In genomic region chr14:105432670-105433069, GRCm38 (mm10) we compare ENCODE assay signal across 14 mouse cellular contexts.
DNase-seq lines count a peak whose midpoint lies in the region; ATAC-seq lines count a peak whose summit lies in the region.
"Had no signal": no experiment of that assay in that cellular context is flagged by ENCODE, and none has a peak within 500 bp of the region (broad histone marks: within the 10 kb centered on the region; RNA-seq: fewer than 3 reads in every experiment).

No protein-coding gene starts in this region.

- peaks cover 10% of the 10 kb centered on the region for H3K4me1 ChIP-seq in heart, embryonic 15.5 days (replicated peaks)
- peaks cover 11% of the 10 kb centered on the region for H3K4me1 ChIP-seq in limb, embryonic 12.5 days (replicated peaks)
- H3K4me1 ChIP-seq: stomach, embryonic 15.5 days had no signal

- WGBS in heart, embryonic 15.5 days, result 7% methylated on average over 4 of the region's 4 CpGs
- WGBS in limb, embryonic 12.5 days, result under 1% methylated on average over 4 of the region's 4 CpGs

- H3K4me2 ChIP-seq in heart, embryonic 15.5 days, result peak overlapping the region; percentile 29
- H3K4me2 ChIP-seq in limb, embryonic 12.5 days, result 0 out of 2 replicates have a peak overlapping the region, but pooled peaks have one; percentile 10
- H3K4me2 ChIP-seq: lung, embryonic 15.5 days; stomach, embryonic 15.5 days had no signal

- H3K9ac ChIP-seq in heart, embryonic 15.5 days, result no peak overlapping the region
- no peak overlapping the region for H3K9ac ChIP-seq in limb, embryonic 12.5 days (replicated peaks)
- H3K9ac ChIP-seq: lung, embryonic 15.5 days; stomach, embryonic 15.5 days had no signal

- no peak overlapping the region for H3K4me3 ChIP-seq in heart, embryonic 15.5 days
- H3K4me3 ChIP-seq in limb, embryonic 12.5 days (replicated peaks), result no peak overlapping the region
- H3K4me3 ChIP-seq: lung, embryonic 15.5 days; stomach, embryonic 15.5 days had no signal

- H3K36me3 ChIP-seq in heart, embryonic 15.5 days, result no peaks in the 10 kb centered on the region
- H3K36me3 ChIP-seq in limb, embryonic 12.5 days, result no peaks in the 10 kb centered on the region
- H3K36me3 ChIP-seq: lung, embryonic 15.5 days; stomach, embryonic 15.5 days had no signal

- H3K27me3 ChIP-seq in heart, embryonic 15.5 days, result no peaks in the 10 kb centered on the region
- no peaks in the 10 kb centered on the region for H3K27me3 ChIP-seq in limb, embryonic 12.5 days
- H3K27me3 ChIP-seq: stomach, embryonic 15.5 days had no signal

- H3K27ac ChIP-seq in heart, embryonic 15.5 days, result peak overlapping the region; percentile 16; the same call in 1 of the 2 replicates
- no peak overlapping the region for H3K27ac ChIP-seq in limb, embryonic 12.5 days
- H3K27ac ChIP-seq: lung, embryonic 15.5 days; stomach, embryonic 15.5 days had no signal

- peak; percentile 76; the same call in 1 of the 2 replicates for ATAC-seq in heart, embryonic 15.5 days (replicated peaks; ENCODE audit: insufficient number of reproducible peaks, insufficient read depth, low FRiP score, low read depth)
- no peak; the same call in 1 of the 2 replicates for ATAC-seq in limb, embryonic 12.5 days (ENCODE audit: insufficient number of reproducible peaks, insufficient read depth, low FRiP score, low TSS enrichment, low read depth)
- ATAC-seq: CD4-positive, CD25-positive, alpha-beta regulatory T cell, adult 4 months had no signal

- H3K9me3 ChIP-seq in heart, embryonic 15.5 days (replicated peaks), result no peaks in the 10 kb centered on the region
- H3K9me3 ChIP-seq in limb, embryonic 12.5 days, result no peaks in the 10 kb centered on the region
- H3K9me3 ChIP-seq: lung, embryonic 15.5 days; stomach, embryonic 15.5 days had no signal

- DNase-seq in heart, postnatal 14 days, result no peak
- DNase-seq in thymus, postnatal 0 days (ENCODE audit: low spot score), result peak; percentile 9
- no peak for DNase-seq in thymus, postnatal 25 days
- peak; percentile 55 for DNase-seq in yolk sac, embryonic 10.5 days (ENCODE audit: low spot score)
- DNase-seq in layer of hippocampus, postnatal 10 days (ENCODE audit: low spot score in 2 of 2), result no peak
- no peak for DNase-seq in testis, postnatal 14 days (ENCODE audit: low spot score)
- DNase-seq: cerebellum, postnatal 36 days; gastrocnemius, postnatal 14 days; right cerebral cortex, postnatal 4 days had no signal

- intact Hi-C loops in heart, postnatal 14 days (cut with DNase I), result no loop called here

Comparison
In these comparisons a context has a peak if more than half of its experiments do, and no peak if none do; other contexts are left out.
1. DNase-seq: peak in thymus, postnatal 0 days (single experiment) and yolk sac, embryonic 10.5 days (single experiment); none in heart, postnatal 14 days (0 of 2), thymus, postnatal 25 days (single experiment), layer of hippocampus, postnatal 10 days (0 of 2) and testis, postnatal 14 days (single experiment).